Mouse (Mus musculus) forebrain, embryonic 10.5 days (tissue): ENCODE measurements around the gene Shc1. TPM values are rescaled to one million over a fixed set of nuclear protein-coding genes. Genes with fewer than 3 reads are reported as not detected.

Experiments used
- DNase-seq: peaks from one replicate; pipeline ENCODE4 v3.0.0-alpha.2; 2017; ENCODE audit warnings: low spot score; ENCODE audit errors: extremely low spot score
- H3K27ac ChIP-seq: fragments of 300-500 bp; sonication (generic); 2 replicates; pipeline ENCODE4 v1.5.1; 2016; ENCODE audit warnings: mild to moderate bottlenecking
- H3K27me3 ChIP-seq: fragments of 300-500 bp; sonication (generic); 2 replicates; pipeline ENCODE4 v1.6.1; 2016; ENCODE audit warnings: mild to moderate bottlenecking; ENCODE audit not compliant: poor library complexity, severe bottlenecking
- H3K36me3 ChIP-seq: fragments of 300-500 bp; sonication (generic); replicated peaks from 2 replicates; pipeline ENCODE4 v1.6.1; 2016; ENCODE audit warnings: mild to moderate bottlenecking, moderate library complexity
- H3K4me1 ChIP-seq: fragments of 300-500 bp; sonication (generic); 2 replicates; pipeline ENCODE4 v1.6.1; 2016
- H3K4me3 ChIP-seq: fragments of 300-500 bp; sonication (generic); 2 replicates; pipeline ENCODE4 v1.5.1; 2016; ENCODE audit warnings: mild to moderate bottlenecking, moderate library complexity
- H3K9me3 ChIP-seq: fragments of 300-500 bp; sonication (generic); 2 replicates; pipeline ENCODE4 v1.6.1; 2016; ENCODE audit warnings: mild to moderate bottlenecking, moderate library complexity
- WGBS: fragments of 180-500 bp; shearing (Covaris S2); methylation state at CpG from one replicate; pipeline ENCODE4 v1.1.7; 2016; 5-methylcytosine and 5-hydroxymethylcytosine counted together
- polyA plus RNA-seq: library from polyadenylated mRNA; unstranded; fragments of >200 nt; fragmentation: Nextera tagmentation; extraction: Ambion mirVana; gene quantifications from 2 replicates; pipeline ENCODE4 v1.2.1, GENCODE M21; 2016

The Shc1 gene
- polyA plus RNA-seq, 1 experiment from 2014 or later, result 49.4 TPM

DNA sequence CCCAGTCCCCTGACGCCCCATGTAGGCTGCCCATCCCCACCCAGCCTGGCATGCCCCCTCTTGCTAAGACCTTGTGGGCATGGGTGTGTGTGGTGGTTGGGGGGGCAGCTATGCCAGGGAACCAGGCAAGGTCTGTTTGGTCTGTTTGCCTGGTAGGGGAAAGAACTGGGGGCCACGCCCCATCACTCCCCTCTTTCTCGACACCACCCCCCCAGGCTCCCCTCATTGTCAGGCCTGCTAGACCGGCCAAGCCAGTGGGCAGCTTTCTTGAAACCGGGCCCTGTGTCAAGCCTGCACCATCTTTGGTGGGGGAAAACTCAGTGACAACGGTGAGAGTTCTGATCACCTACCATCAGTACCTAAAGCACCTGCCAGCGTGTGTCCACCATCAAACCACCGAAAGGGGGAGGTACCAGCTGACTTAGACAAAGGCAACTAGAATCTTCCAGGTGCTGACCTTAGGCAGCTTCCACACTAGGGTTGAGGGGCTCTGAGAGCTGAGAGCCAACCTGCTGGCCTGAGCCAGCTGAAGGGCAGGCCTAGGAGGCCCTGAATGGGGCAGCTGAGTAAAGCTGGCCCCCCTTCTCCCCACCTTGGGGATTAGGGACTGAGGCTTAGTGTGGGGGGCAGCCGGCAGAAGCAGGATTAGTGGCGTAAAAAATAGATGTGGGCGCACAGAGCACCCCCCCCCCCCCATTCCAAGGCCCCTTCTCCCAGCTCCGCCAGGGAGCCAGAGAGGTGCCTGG lies 33.7 kb upstream of the Shc1 start:
- WGBS, result 40% methylated on average over 12 of the region's 12 CpGs
- H3K9me3 ChIP-seq, result no peaks in the 10 kb centered on the region
- peaks cover 14% of the 10 kb centered on the region for H3K36me3 ChIP-seq
- peak overlapping the region; percentile 69 for H3K27ac ChIP-seq
- no peak overlapping the region for H3K4me3 ChIP-seq
- no peak for DNase-seq
- peaks cover 54% of the 10 kb centered on the region for H3K4me1 ChIP-seq
- H3K27me3 ChIP-seq, result peaks cover 23% of the 10 kb centered on the region

GRCm38 (mm10) chr3:89385451-89385850 lies 32.8 kb upstream of the Shc1 start:
- Histone ChIP-seq H3K36me3 (peaks cover 8% of the 10 kb centered on the region), H3K9me3 (no peaks in the 10 kb centered on the region), H3K27me3 (peaks cover 30% of the 10 kb centered on the region), H3K4me3 (no peak overlapping the region), H3K27ac (peak overlapping the region; percentile 69), H3K4me1 (peaks cover 59% of the 10 kb centered on the region)
- DNase-seq, result no peak
- 37% methylated on average over 11 of the region's 11 CpGs for WGBS

GRCm38 (mm10) chr3:89386438-89387420 lies 31.5 kb upstream of the Shc1 start:
- Histone ChIP-seq H3K9me3 (no peaks in the 10 kb centered on the region), H3K4me1 (peaks cover 71% of the 10 kb centered on the region), H3K27ac (peak overlapping the region; percentile 44; the same call in 1 of the 2 replicates), H3K4me3 (no peak overlapping the region), H3K36me3 (no peaks in the 10 kb centered on the region), H3K27me3 (peaks cover 43% of the 10 kb centered on the region)
- 50% methylated on average over 17 of the region's 17 CpGs for WGBS
- DNase-seq, result no peak

GRCm38 (mm10) chr3:89387632-89388031 lies 30.6 kb upstream of the Shc1 start:
- peaks cover 80% of the 10 kb centered on the region for H3K4me1 ChIP-seq
- H3K36me3 ChIP-seq, result no peaks in the 10 kb centered on the region
- no peak for DNase-seq
- 69% methylated on average over 11 of the region's 11 CpGs for WGBS
- H3K9me3 ChIP-seq, result no peaks in the 10 kb centered on the region
- no peak overlapping the region for H3K4me3 ChIP-seq
- peaks cover 52% of the 10 kb centered on the region for H3K27me3 ChIP-seq
- H3K27ac ChIP-seq, result no peak overlapping the region

- 80% methylated on average over 11 of the region's 11 CpGs for WGBS
These were observed 29.9 kb upstream of the Shc1 start for GRCm38 (mm10) chr3:89388134-89388881.

GRCm38 (mm10) chr3:89388901-89389740 lies 29.1 kb upstream of the Shc1 start:
- 76% methylated on average over 6 of the region's 6 CpGs for WGBS
- Histone ChIP-seq H3K36me3 (no peaks in the 10 kb centered on the region), H3K27ac (no peak overlapping the region), H3K9me3 (no peaks in the 10 kb centered on the region), H3K4me1 (peaks cover 93% of the 10 kb centered on the region), H3K4me3 (no peak overlapping the region; the same call in 1 of the 2 replicates), H3K27me3 (peaks cover 57% of the 10 kb centered on the region)
- DNase-seq, result no peak

More at GRCm38 (mm10) chr3:89388134-89388881, 29.9 kb upstream of the Shc1 start:
- Histone ChIP-seq H3K36me3 (no peaks in the 10 kb centered on the region), H3K27me3 (peaks cover 58% of the 10 kb centered on the region), H3K9me3 (no peaks in the 10 kb centered on the region), H3K4me1 (peaks cover 87% of the 10 kb centered on the region), H3K27ac (no peak overlapping the region), H3K4me3 (no peak overlapping the region; the same call in 1 of the 2 replicates)
- no peak for DNase-seq

DNA sequence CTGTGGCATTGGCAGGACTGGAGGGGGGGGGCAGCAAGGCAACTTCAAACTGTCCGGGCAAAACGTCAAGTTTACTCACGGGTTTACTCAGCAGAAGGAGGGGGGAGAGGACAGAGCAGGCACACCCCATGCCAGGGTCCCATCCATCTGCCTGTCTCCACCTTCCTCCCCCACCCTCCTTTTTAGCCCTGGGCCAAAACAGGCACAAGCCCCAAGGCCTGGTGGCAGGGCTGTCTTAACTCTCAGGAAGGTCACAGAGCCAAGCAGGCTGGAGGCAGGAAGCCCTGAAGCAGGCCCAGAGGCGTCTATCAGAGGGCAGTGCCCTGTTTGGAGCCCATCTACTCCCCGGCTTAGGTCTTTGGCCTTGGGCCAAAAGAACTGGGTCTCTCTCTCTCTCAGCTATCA lies 28.1 kb upstream of the Shc1 start:
- H3K27me3 ChIP-seq, result peaks cover 55% of the 10 kb centered on the region
- H3K27ac ChIP-seq, result peak overlapping the region; percentile 90; the same call in 1 of the 2 replicates
- H3K36me3 ChIP-seq, result no peaks in the 10 kb centered on the region
- peaks cover 93% of the 10 kb centered on the region for H3K4me1 ChIP-seq
- DNase-seq, result no peak
- H3K9me3 ChIP-seq, result no peaks in the 10 kb centered on the region
- whole genome bisulfite sequencing, result 59% methylated on average over 5 of the region's 5 CpGs
- H3K4me3 ChIP-seq, result peak overlapping the region; percentile 75; the same call in 1 of the 2 replicates

GRCm38 (mm10) chr3:89390699-89391662 lies 27.3 kb upstream of the Shc1 start:
- peak overlapping the region; percentile 90 for H3K27ac ChIP-seq
- no peak for DNase-seq
- peaks cover 55% of the 10 kb centered on the region for H3K27me3 ChIP-seq
- no peaks in the 10 kb centered on the region for H3K9me3 ChIP-seq
- H3K4me1 ChIP-seq, result peaks cover 93% of the 10 kb centered on the region
- peak overlapping the region; percentile 75 for H3K4me3 ChIP-seq
- 13% methylated on average over 19 of the region's 19 CpGs for WGBS
- no peaks in the 10 kb centered on the region for H3K36me3 ChIP-seq

- Histone ChIP-seq H3K36me3 (no peaks in the 10 kb centered on the region), H3K27me3 (peaks cover 46% of the 10 kb centered on the region), H3K27ac (peak overlapping the region; percentile 90), H3K4me1 (peaks cover 93% of the 10 kb centered on the region), H3K9me3 (no peaks in the 10 kb centered on the region), H3K4me3 (peak overlapping the region; percentile 75)
- under 1% methylated on average over 56 of the region's 56 CpGs for WGBS
- DNase-seq, result peak; percentile 56
These were observed 26.4 kb upstream of the Shc1 start for GRCm38 (mm10) chr3:89391663-89392511.

GRCm38 (mm10) chr3:89392871-89393311 lies 25.4 kb upstream of the Shc1 start:
- peak overlapping the region; percentile 75 for H3K4me3 ChIP-seq
- no peaks in the 10 kb centered on the region for H3K36me3 ChIP-seq
- no peaks in the 10 kb centered on the region for H3K9me3 ChIP-seq
- H3K4me1 ChIP-seq, result peaks cover 85% of the 10 kb centered on the region
- H3K27ac ChIP-seq, result peak overlapping the region; percentile 90
- H3K27me3 ChIP-seq, result peaks cover 42% of the 10 kb centered on the region
- peak; percentile 31 for DNase-seq
- WGBS, result under 1% methylated on average over 23 of the region's 24 CpGs
